Mouse (Mus musculus) liver, embryonic 15.5 days (tissue): ENCODE results near the gene Osbpl11. TPM values are rescaled to one million over a fixed set of nuclear protein-coding genes. Genes with fewer than 3 reads are reported as not detected.
"Not testable (repeated sequence)": the region's sequence is repeated elsewhere in the genome, so short reads cannot be mapped to it uniquely, and the experiment has no call there.

Experiments
- ATAC-seq: fragments of 200-750 bp; cut with Nextera tagmentation; 2 replicates; pipeline ENCODE4 v1.8.0; 2017; ENCODE audit warnings: moderate number of reproducible peaks, mild to moderate bottlenecking, moderate library complexity; ENCODE audit not compliant: insufficient read depth
- H3K27ac ChIP-seq: fragments of 300-500 bp; sonication (generic); replicated peaks from 2 replicates; pipeline ENCODE4 v1.5.1; 2015; ENCODE audit warnings: mild to moderate bottlenecking, inconsistent platforms
- H3K27me3 ChIP-seq: fragments of 300-500 bp; sonication (generic); 2 replicates; pipeline ENCODE4 v1.6.1; 2015; ENCODE audit warnings: mild to moderate bottlenecking, inconsistent platforms
- H3K36me3 ChIP-seq: fragments of 300-500 bp; sonication (generic); replicated peaks from 2 replicates; pipeline ENCODE4 v1.6.1; 2015; ENCODE audit warnings: moderate library complexity, mild to moderate bottlenecking, inconsistent platforms
- H3K4me1 ChIP-seq: fragments of 300-500 bp; sonication (generic); replicated peaks from 2 replicates; pipeline ENCODE4 v1.6.1; 2015; ENCODE audit warnings: inconsistent platforms
- H3K4me2 ChIP-seq: fragments of 300-500 bp; sonication (generic); 2 replicates; pipeline ENCODE4 v1.6.1; 2015; ENCODE audit warnings: moderate library complexity, mild to moderate bottlenecking, inconsistent platforms
- H3K4me3 ChIP-seq: fragments of 300-500 bp; sonication (generic); replicated peaks from 2 replicates; pipeline ENCODE4 v1.5.1; 2015; ENCODE audit warnings: mild to moderate bottlenecking, inconsistent platforms
- H3K9ac ChIP-seq: fragments of 300-500 bp; sonication (generic); 2 replicates; pipeline ENCODE4 v1.6.1; 2015; ENCODE audit warnings: moderate library complexity, mild to moderate bottlenecking, inconsistent platforms
- H3K9me3 ChIP-seq: fragments of 300-500 bp; sonication (generic); replicated peaks from 2 replicates; pipeline ENCODE4 v1.6.1; 2016; ENCODE audit warnings: inconsistent platforms
- WGBS: fragments of 180-500 bp; shearing (Covaris S2); methylation state at CpG from one replicate; pipeline ENCODE4 v1.1.7; 2015; ENCODE audit warnings: mixed read lengths; ENCODE audit not compliant: insufficient replicate concordance; 5-methylcytosine and 5-hydroxymethylcytosine counted together
- polyA plus RNA-seq: library from polyadenylated mRNA; unstranded; fragments of >200 nt; fragmentation: Nextera tagmentation; extraction: Ambion mirVana; gene quantifications from 2 replicates; pipeline ENCODE4 v1.2.1, GENCODE M21; 2015

Osbpl11 gene
- polyA plus RNA-seq, 1 experiment from 2014 or later: 5.6 TPM

DNA sequence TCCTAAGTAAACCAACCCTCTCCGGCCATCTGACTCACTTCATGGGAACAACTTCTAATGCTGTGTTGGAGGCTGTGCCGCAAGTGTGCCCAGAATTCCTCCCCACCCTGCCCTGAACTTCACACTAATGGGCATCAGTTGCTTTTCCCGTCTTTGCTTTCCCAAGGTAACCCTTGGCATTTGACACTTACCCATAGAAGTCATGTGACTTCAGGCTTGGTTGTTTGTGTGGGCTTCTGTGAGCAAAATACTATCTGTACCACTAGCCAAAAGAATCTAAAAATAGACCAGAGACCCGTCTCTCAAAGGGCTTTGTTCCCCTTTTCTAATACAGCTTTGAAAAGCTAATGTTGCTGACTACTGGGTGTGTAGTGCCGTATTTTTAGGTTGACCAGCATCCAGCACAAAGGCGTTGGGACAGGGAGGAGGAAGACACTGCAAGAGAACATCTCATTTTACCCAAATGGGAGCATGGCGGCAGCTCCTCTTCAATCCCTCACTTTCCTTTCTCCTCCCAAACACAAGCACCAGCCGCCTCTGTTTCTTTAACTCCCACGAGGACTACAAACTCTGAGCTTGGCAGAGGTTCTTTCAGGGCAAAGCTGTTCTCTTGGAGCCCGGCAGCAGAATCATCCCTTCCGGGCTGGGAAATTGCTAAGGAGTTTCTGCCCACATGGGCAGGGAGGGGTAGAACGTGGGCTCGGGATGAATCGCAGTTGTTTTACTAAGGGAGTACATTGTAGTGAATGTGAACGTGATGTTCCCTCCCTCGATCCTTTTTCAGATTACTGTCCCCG, 6.4 kb upstream of the Osbpl11 start:
- Histone ChIP-seq H3K9ac (no peak overlapping the region), H3K4me2 (no peak overlapping the region; the same call in 1 of the 2 replicates)

DNA sequence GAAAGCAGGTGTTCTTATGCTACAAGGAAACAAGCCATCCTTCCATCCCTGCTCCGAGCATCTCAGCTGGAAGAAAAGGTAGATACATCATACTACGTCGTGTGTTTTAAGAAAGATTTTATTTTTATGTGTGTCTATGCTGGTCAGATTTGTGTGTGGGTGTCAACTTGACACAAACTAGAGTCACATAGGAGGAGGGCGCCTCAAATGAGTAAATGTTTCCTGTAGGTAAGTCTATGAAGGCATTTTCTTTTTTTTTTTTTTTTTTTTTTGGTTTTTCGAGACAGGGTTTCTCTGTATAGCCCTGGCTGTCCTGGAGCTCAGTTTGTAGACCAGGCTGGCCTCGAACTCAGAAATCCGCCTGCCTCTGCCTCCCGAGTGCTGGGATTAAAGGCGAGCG, 5.6 kb upstream of the Osbpl11 start:
- ATAC-seq, H3K9ac ChIP-seq, H3K36me3 ChIP-seq, H3K4me3 ChIP-seq, H3K9me3 ChIP-seq, H3K4me1 ChIP-seq, H3K27me3 ChIP-seq, H3K4me2 ChIP-seq, H3K27ac ChIP-seq: not testable (repeated sequence)
- WGBS: 70% methylated on average over 10 of the region's 10 CpGs

More for the DNA sequence above, 6.4 kb upstream of the Osbpl11 start:
- no peaks in the 10 kb centered on the region for H3K36me3 ChIP-seq
- 42% methylated on average over 17 of the region's 17 CpGs for WGBS
- no peaks in the 10 kb centered on the region for H3K9me3 ChIP-seq
- H3K27ac ChIP-seq: no peak overlapping the region
- H3K4me1 ChIP-seq: no peaks in the 10 kb centered on the region; the same call in 1 of the 2 replicates
- no peaks in the 10 kb centered on the region for H3K27me3 ChIP-seq
- ATAC-seq: no peak
- H3K4me3 ChIP-seq: no peak overlapping the region

DNA sequence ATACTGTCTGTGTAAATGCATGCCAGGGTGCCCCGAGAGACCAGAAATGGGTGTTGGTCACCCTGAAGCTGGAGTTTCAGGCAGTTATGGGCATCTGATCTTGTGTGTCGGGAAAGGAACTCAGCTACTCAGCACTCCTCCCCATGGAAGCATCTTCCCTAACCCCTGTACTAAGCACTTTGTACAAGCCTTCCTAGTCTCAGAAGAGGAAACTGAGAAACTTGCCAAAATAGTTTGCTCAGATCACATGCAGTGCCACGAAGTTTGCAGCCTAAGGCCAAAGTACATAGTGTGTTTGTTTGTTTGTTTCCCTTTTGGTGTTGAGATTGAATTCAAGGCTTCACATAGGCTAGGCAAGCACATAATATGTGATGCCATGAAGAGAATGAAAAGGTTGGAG, 5.0 kb upstream of the Osbpl11 start:
- no peak overlapping the region for H3K9ac ChIP-seq
- H3K4me3 ChIP-seq: no peak overlapping the region
- H3K27ac ChIP-seq: no peak overlapping the region
- 39% methylated on average over 3 of the region's 3 CpGs for WGBS
- H3K27me3 ChIP-seq: no peaks in the 10 kb centered on the region
- H3K36me3 ChIP-seq: no peaks in the 10 kb centered on the region
- H3K4me1 ChIP-seq: peaks cover 2% of the 10 kb centered on the region
- no peak overlapping the region for H3K4me2 ChIP-seq
- no peak for ATAC-seq
- no peaks in the 10 kb centered on the region for H3K9me3 ChIP-seq

DNA sequence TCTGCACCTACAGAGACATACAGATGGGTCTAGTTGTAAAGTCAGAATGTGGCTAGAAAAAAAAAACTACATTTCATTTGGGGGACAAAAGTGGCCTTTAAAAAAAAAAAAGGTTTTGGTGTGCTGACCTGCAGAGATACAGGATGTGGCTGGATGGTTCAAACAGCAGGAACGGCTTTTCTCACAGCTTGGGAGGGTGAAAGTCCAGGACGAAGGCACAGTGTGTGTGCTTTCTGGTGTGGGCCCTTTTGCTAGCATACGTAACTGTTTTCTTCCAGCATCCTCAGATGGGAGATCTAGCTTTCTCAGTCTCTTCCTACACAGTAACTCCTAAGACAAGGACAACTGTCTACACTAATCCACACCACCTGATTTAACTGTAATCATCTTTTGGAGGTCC, 4.1 kb upstream of the Osbpl11 start:
- no peaks in the 10 kb centered on the region for H3K36me3 ChIP-seq
- H3K9ac ChIP-seq: no peak overlapping the region
- no peaks in the 10 kb centered on the region for H3K27me3 ChIP-seq
- no peak for ATAC-seq
- no peak overlapping the region for H3K4me2 ChIP-seq
- H3K4me1 ChIP-seq: peaks cover 5% of the 10 kb centered on the region
- WGBS: 55% methylated on average over 3 of the region's 3 CpGs
- H3K4me3 ChIP-seq: no peak overlapping the region
- H3K27ac ChIP-seq: no peak overlapping the region
- H3K9me3 ChIP-seq: no peaks in the 10 kb centered on the region

DNA sequence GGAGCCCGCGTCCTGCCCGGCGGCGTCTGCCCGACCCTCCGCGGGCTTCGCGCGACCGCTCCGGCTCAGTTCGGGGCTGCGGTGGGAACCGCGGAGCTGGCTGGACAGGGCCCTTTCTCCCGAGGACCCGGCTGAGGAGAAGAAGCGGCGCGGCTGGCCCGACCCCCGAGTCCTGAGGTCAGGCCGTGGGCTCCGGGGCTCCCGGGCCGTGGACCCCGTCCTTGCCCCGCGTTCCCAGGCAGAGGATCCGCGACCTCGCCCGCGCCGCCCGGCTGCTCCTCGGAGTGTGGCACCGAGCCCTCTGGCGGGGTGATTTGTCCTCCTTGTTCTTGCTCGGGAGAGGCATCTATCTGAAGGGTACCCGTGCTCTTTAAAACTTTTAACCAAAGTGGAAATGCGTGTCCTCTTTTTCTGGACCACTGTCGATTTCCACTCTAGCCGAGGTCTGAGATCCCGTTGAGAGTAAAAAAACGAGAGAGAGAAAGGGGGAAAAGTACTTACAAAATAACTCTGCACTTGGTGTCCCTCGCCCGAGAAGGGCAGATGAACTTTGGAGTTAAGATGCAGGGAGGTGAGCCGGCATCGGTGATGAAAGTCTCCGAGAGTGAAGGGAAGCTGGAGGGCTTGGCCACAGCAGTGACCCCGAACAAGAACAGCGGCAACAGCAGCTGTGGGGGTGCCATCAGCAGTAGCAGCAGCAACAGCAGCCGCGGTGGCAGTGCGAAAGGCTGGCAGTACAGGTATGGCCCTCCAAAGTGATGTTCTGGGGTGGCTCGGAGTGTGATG, 583 bp downstream of the Osbpl11 start:
- Histone ChIP-seq H3K27ac (peak overlapping the region; percentile 87), H3K36me3 (no peaks in the 10 kb centered on the region), H3K4me1 (peaks cover 26% of the 10 kb centered on the region), H3K27me3 (no peaks in the 10 kb centered on the region), H3K4me2 (peak overlapping the region; percentile 96), H3K9me3 (no peaks in the 10 kb centered on the region), H3K4me3 (peak overlapping the region; percentile 92), H3K9ac (peak overlapping the region; percentile 98)
- peak; percentile 69 for ATAC-seq
- WGBS: under 1% methylated on average over 59 of the region's 59 CpGs

DNA sequence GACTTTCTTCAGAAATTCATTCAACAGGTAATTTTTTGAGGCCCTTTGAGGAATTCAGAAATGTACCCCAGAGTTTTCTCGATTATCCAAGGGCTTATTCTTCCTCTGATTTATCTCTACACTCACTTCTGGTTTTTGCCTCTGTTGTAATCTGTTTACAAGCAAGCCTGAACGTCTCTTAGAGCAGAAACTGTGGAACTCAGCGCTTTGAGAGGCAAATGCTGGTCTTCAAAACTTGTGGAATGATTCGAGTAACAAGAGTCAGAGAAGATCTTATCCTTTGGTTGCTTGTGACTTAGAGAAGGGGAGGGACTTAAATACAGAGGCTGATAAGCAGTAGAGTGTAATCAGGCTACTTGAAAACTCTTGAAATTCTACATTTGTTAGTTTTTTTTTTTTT, 1.3 kb downstream of the Osbpl11 start:
- Histone ChIP-seq H3K27me3 (no peaks in the 10 kb centered on the region), H3K27ac (peak overlapping the region; percentile 87), H3K4me1 (peaks cover 26% of the 10 kb centered on the region), H3K4me3 (peak overlapping the region; percentile 92), H3K4me2 (peak overlapping the region; percentile 96), H3K36me3 (no peaks in the 10 kb centered on the region), H3K9ac (peak overlapping the region; percentile 98), H3K9me3 (no peaks in the 10 kb centered on the region)
- 7% methylated on average over 4 of the region's 4 CpGs for whole genome bisulfite sequencing
- ATAC-seq: no peak

DNA sequence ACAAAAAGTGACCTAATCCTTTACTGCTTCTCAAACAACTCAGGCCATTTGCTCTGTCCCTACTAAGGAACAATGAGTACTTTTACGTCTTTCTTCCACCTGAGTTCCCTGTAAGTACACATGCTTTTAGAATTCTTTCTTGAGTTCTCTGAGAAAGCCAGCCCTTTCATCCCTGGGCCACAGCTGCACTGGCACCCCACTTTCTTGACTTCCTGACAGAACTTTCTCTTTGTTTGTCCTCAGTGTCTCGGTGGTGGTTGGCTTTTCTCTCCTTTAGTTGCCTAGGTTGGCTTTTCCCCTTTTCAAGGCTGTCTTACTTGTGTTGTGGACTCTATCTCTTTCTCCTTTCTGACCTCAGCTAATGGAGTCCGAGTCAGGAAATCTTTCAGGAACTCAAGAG, 3.2 kb downstream of the Osbpl11 start:
- Histone ChIP-seq H3K4me2 (no peak overlapping the region), H3K9me3 (no peaks in the 10 kb centered on the region), H3K9ac (no peak overlapping the region), H3K27me3 (no peaks in the 10 kb centered on the region), H3K27ac (no peak overlapping the region), H3K4me3 (no peak overlapping the region), H3K36me3 (no peaks in the 10 kb centered on the region), H3K4me1 (peaks cover 26% of the 10 kb centered on the region)
- 56% methylated on average over 3 of the region's 3 CpGs for WGBS
- ATAC-seq: no peak

DNA sequence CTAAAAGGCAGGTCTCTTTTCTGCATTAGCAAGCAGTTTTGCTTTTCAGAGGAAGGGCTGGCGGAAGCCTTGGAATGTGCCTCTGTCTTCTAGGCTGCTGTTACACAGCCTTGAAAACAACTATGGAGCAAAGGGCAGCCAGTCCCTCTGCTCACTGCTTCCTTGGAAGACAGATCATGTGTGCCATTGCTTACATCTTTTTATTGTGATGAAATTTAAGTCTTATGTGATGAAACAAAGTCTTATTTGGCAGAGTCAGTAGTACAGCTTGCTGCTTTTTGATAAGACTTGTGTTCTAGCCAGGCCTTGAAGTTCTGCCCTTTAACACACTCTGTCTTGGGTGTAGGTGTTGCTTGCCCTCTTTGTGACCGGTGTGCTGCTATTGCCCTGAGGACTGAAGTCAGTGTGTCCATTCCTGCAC, 6.8 kb downstream of the Osbpl11 start:
- Histone ChIP-seq H3K27me3 (no peaks in the 10 kb centered on the region), H3K27ac (no peak overlapping the region), H3K4me2 (no peak overlapping the region), H3K9ac (no peak overlapping the region), H3K4me3 (no peak overlapping the region), H3K36me3 (peaks cover 6% of the 10 kb centered on the region; the same call in 1 of the 2 replicates), H3K4me1 (peaks cover 14% of the 10 kb centered on the region), H3K9me3 (no peaks in the 10 kb centered on the region)
- ATAC-seq: no peak
- WGBS: 70% methylated on average over 2 of the region's 2 CpGs

DNA sequence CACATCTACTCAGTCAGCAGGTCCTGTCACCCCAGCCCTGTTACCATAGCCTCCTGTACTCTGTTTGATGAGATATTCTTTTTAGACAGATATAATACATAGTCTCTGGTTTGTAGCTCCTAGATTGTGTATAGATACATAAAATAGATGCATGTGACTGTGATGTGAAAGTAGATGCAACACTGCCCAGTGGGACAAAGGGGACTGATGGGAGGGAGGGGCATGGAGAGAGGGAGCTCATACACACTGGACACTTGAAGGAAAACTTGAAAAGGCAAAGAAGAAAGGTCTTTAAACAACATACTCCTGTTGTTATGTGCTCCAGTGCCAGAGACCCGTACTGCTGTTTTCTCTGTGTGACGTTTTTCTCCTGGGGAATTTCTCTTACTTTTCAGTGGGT, 7.4 kb downstream of the Osbpl11 start:
- ATAC-seq: no peak
- no peaks in the 10 kb centered on the region for H3K27me3 ChIP-seq
- no peaks in the 10 kb centered on the region for H3K9me3 ChIP-seq
- peaks cover 8% of the 10 kb centered on the region; the same call in 1 of the 2 replicates for H3K4me1 ChIP-seq
- H3K9ac ChIP-seq: no peak overlapping the region
- WGBS: 84% methylated on average over 2 of the region's 2 CpGs
- no peak overlapping the region for H3K27ac ChIP-seq
- H3K4me2 ChIP-seq: no peak overlapping the region
- no peak overlapping the region for H3K4me3 ChIP-seq
- H3K36me3 ChIP-seq: peaks cover 7% of the 10 kb centered on the region; the same call in 1 of the 2 replicates

DNA sequence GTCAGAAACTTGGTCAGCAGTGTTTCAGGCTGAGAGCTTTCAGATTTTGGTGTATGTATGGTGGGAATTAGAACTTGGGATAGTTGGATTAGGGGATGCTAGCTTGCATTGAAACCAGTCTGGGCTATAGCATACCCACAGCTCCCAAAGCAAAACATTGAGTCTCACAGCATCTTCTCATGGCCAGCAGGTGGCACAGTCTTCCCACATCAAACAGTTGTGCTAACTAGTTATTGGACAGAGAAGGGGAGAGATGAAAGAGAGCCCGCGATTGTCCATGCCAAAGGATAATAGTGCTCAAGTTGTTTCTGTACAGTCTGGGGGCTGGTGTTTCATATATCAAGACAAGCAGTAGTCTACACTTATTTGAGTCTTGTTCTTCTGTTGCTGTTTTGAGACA, 8.8 kb downstream of the Osbpl11 start:
- Histone ChIP-seq H3K36me3 (peaks cover 7% of the 10 kb centered on the region; the same call in 1 of the 2 replicates), H3K9me3 (no peaks in the 10 kb centered on the region), H3K4me1 (0 out of 2 replicates have a peak, but pooled peaks cover 2% of the 10 kb centered on the region), H3K4me3 (no peak overlapping the region), H3K27me3 (no peaks in the 10 kb centered on the region), H3K9ac (no peak overlapping the region), H3K27ac (no peak overlapping the region), H3K4me2 (no peak overlapping the region)
- ATAC-seq: no peak
- WGBS: 21% methylated on average over 2 of the region's 2 CpGs

DNA sequence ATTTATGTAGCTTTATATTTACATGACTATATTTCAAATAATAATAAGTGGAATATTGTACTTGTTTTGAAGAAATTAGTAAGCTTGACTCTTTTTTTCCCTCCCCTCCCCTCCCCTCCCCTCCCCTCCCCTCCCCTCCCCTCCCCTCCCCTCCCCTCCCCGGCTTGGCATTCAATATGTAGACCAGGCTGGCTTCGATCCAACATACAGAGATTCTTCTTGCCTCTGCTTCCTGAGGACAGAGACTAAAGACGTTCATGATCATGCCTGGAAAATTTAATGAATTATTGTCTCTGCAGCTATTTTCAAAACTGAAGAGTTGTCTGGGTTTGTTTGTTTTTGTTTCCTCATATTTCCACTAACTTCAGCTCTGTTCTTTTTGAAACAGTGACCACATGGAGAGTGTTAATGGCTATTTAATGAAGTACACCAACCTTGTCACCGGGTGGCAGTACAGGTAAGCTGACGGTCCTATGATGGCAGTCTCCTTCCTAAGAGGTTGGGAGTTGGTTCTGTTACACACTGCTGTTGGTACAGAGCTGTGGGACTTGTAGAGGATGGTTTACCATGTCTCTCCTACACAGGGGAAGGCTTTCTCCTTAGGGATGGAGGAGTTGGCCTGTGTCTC, 10.9 kb downstream of the Osbpl11 start:
- no peak overlapping the region for H3K27ac ChIP-seq

More for the DNA sequence above, 10.9 kb downstream of the Osbpl11 start:
- H3K4me3 ChIP-seq: no peak overlapping the region
- no peak overlapping the region for H3K9ac ChIP-seq
- H3K4me1 ChIP-seq: no peaks in the 10 kb centered on the region; the same call in 1 of the 2 replicates
- WGBS: 62% methylated on average over 4 of the region's 5 CpGs
- ATAC-seq: no peak
- peaks cover 10% of the 10 kb centered on the region; the same call in 1 of the 2 replicates for H3K36me3 ChIP-seq
- no peaks in the 10 kb centered on the region for H3K9me3 ChIP-seq
- no peaks in the 10 kb centered on the region for H3K27me3 ChIP-seq
- no peak overlapping the region for H3K4me2 ChIP-seq
